Mouse (Mus musculus): ENCODE results near the gene a. TPM values are rescaled to one million over a fixed set of nuclear protein-coding genes. Genes with fewer than 3 reads are reported as not detected.

a gene
- 3.3 and 4.4 TPM in 2 replicates for polyA plus RNA-seq (2014; fragmentation: Nextera tagmentation; extraction: Ambion mirVana)

DNA sequence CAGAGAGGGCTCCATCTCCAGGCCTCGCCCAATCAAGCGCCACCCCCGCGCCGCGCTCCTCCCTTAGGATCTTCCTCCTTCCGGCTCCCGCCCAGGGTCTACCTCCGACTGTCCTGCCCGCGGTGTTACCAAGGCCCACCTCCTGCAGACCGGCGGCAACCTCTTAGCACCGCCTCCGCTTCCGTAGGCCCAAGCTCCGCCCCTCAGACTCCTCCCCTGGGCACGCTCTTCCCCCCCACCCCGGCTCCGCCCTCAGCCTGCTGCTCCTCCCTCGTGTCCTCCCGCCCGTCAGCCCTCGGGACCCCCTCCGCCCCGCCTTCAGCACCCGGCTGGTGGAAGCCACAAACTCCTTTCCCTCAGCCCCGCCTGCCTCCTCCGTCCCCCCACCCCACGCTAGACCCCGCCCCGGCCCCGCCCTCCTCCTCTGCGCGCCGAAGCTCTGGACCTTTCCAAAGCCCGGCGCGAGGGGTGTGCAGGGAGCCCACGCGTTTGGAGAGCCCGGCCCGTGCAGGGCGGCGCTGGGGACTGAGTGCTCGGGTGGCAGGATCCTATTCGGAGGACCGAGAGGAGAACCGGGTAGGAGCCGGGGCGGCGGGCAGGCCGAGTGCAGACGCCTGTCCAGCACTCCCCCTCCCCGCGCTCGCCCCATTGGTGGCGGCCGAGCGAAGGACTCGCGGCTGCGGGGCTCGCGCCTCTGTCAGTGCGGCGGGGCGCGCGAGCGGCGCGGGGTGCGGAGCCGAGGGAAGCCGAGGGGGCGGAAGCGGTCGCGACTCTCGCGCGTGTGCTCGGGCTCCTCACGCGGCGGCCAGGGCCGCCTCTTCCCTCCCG is at the start of gene a, which contains the start of gene Raly:
a (plus strand) TSS at position 747 of the 828 bp plus-strand sequence.
Raly (plus strand) TSS at position 441 of the 828 bp plus-strand sequence.
- ATAC-seq (replicated peaks; ENCODE audit: insufficient number of reproducible peaks, low FRiP score, low TSS enrichment, low read depth) (peak; percentile 97), DNase-seq (ENCODE audit: low spot score) (peak; percentile 99)
- Histone ChIP-seq H3K27me3 (ENCODE audit: control insufficient read depth, insufficient read depth, low read length) (no peaks in the 10 kb centered on the region), H3K9ac (replicated peaks; ENCODE audit: low read length) (peak within 1 kb of the TSS; percentile 98), H3K4me2 (ENCODE audit: low read depth, low read length) (peak within 1 kb of the TSS; percentile 57), H3K36me3 (replicated peaks; ENCODE audit: control insufficient read depth, insufficient read depth, low read depth, low read length) (no peaks in the 10 kb centered on the region), H3K9me3 (replicated peaks; ENCODE audit: control insufficient read depth, low read length) (no peaks in the 10 kb centered on the region), H3K27ac (replicated peaks; ENCODE audit: low read depth, low read length) (peak within 1 kb of the TSS; percentile 90), H3K4me3 (ENCODE audit: low read depth, low read length) (peak within 1 kb of the TSS; percentile 97), H3K4me1 (ENCODE audit: control insufficient read depth, insufficient read depth, low read length) (no peaks in the 10 kb centered on the region)
- WGBS, result under 1% methylated on average over 81 of the region's 89 CpGs

- H3K9ac ChIP-seq (replicated peaks; ENCODE audit: low read length), result no peak overlapping the region
- 34% methylated on average over 10 of the region's 10 CpGs for WGBS
- H3K36me3 ChIP-seq (replicated peaks; ENCODE audit: control insufficient read depth, insufficient read depth, low read depth, low read length), result no peaks in the 10 kb centered on the region
- H3K4me1 ChIP-seq (ENCODE audit: control insufficient read depth, insufficient read depth, low read length), result no peaks in the 10 kb centered on the region
- ATAC-seq (replicated peaks; ENCODE audit: insufficient number of reproducible peaks, low FRiP score, low TSS enrichment, low read depth), result no peak
- no peak overlapping the region for H3K27ac ChIP-seq (replicated peaks; ENCODE audit: low read depth, low read length)
- DNase-seq (ENCODE audit: low spot score), result no peak
- H3K4me3 ChIP-seq (ENCODE audit: low read depth, low read length), result no peak overlapping the region
- no peaks in the 10 kb centered on the region for H3K9me3 ChIP-seq (replicated peaks; ENCODE audit: control insufficient read depth, low read length)
- H3K4me2 ChIP-seq (ENCODE audit: low read depth, low read length), result no peak overlapping the region
- no peaks in the 10 kb centered on the region for H3K27me3 ChIP-seq (ENCODE audit: control insufficient read depth, insufficient read depth, low read length)
These were observed 48.0 kb upstream of the a start for GRCm38 (mm10) chr2:154742911-154743819.

GRCm38 (mm10) chr2:154743915-154744314 is 47.3 kb upstream of the a start:
- Histone ChIP-seq H3K36me3 (replicated peaks; ENCODE audit: control insufficient read depth, insufficient read depth, low read depth, low read length) (no peaks in the 10 kb centered on the region), H3K4me1 (ENCODE audit: control insufficient read depth, insufficient read depth, low read length) (no peaks in the 10 kb centered on the region), H3K4me3 (ENCODE audit: low read depth, low read length) (no peak overlapping the region), H3K27me3 (ENCODE audit: control insufficient read depth, insufficient read depth, low read length) (no peaks in the 10 kb centered on the region), H3K4me2 (ENCODE audit: low read depth, low read length) (no peak overlapping the region), H3K9me3 (replicated peaks; ENCODE audit: control insufficient read depth, low read length) (no peaks in the 10 kb centered on the region), H3K27ac (replicated peaks; ENCODE audit: low read depth, low read length) (no peak overlapping the region), H3K9ac (replicated peaks; ENCODE audit: low read length) (no peak overlapping the region)
- no peak for ATAC-seq (replicated peaks; ENCODE audit: insufficient number of reproducible peaks, low FRiP score, low TSS enrichment, low read depth)
- peak; percentile 15 for DNase-seq (ENCODE audit: low spot score)
- 25% methylated on average over 4 of the region's 4 CpGs for WGBS

- Histone ChIP-seq H3K27me3 (ENCODE audit: control insufficient read depth, insufficient read depth, low read length) (no peaks in the 10 kb centered on the region), H3K9ac (replicated peaks; ENCODE audit: low read length) (no peak overlapping the region), H3K36me3 (replicated peaks; ENCODE audit: control insufficient read depth, insufficient read depth, low read depth, low read length) (no peaks in the 10 kb centered on the region), H3K4me1 (ENCODE audit: control insufficient read depth, insufficient read depth, low read length) (no peaks in the 10 kb centered on the region), H3K4me3 (ENCODE audit: low read depth, low read length) (no peak overlapping the region), H3K4me2 (ENCODE audit: low read depth, low read length) (no peak overlapping the region), H3K27ac (replicated peaks; ENCODE audit: low read depth, low read length) (no peak overlapping the region), H3K9me3 (replicated peaks; ENCODE audit: control insufficient read depth, low read length) (no peaks in the 10 kb centered on the region)
- no peak for DNase-seq (ENCODE audit: low spot score)
- 83% methylated on average over 2 of the region's 2 CpGs for WGBS
- no peak for ATAC-seq (replicated peaks; ENCODE audit: insufficient number of reproducible peaks, low FRiP score, low TSS enrichment, low read depth)
These were observed 42.8 kb upstream of the a start for GRCm38 (mm10) chr2:154748383-154748782.

GRCm38 (mm10) chr2:154749046-154750036 is 41.9 kb upstream of the a start:
- no peak overlapping the region for H3K4me2 ChIP-seq (ENCODE audit: low read depth, low read length)
- peak; percentile 65 for DNase-seq (ENCODE audit: low spot score)

DNA sequence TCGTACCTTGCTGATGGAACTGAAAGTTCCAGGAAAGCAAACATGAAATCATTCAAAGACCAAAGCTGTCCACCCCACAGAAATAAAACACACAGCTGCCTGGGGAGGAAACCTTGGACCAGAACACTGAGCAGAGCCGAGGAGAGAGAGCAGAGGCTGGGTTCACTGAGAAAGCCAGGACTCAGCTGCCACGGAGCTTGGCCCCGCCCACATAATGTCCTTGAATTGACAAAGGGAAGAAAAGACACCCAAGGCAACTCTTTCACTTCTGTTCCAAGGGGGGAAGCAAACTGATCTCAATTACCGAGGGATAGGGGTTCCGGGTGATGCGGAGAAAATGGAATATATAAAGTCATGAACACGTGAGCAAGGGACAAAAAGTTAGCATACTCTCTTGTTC is 39.3 kb upstream of the a start:
- Histone ChIP-seq H3K27ac (replicated peaks; ENCODE audit: low read depth, low read length) (no peak overlapping the region), H3K9me3 (replicated peaks; ENCODE audit: control insufficient read depth, low read length) (no peaks in the 10 kb centered on the region), H3K9ac (replicated peaks; ENCODE audit: low read length) (no peak overlapping the region), H3K36me3 (replicated peaks; ENCODE audit: control insufficient read depth, insufficient read depth, low read depth, low read length) (no peaks in the 10 kb centered on the region), H3K4me3 (ENCODE audit: low read depth, low read length) (no peak overlapping the region), H3K27me3 (ENCODE audit: control insufficient read depth, insufficient read depth, low read length) (no peaks in the 10 kb centered on the region), H3K4me2 (ENCODE audit: low read depth, low read length) (no peak overlapping the region), H3K4me1 (ENCODE audit: control insufficient read depth, insufficient read depth, low read length) (no peaks in the 10 kb centered on the region)
- DNase-seq (ENCODE audit: low spot score) (peak; percentile 24), ATAC-seq (replicated peaks; ENCODE audit: insufficient number of reproducible peaks, low FRiP score, low TSS enrichment, low read depth) (no peak)
- 53% methylated on average over 8 of the region's 8 CpGs for WGBS

More at GRCm38 (mm10) chr2:154749046-154750036, 41.9 kb upstream of the a start:
- Histone ChIP-seq H3K4me1 (ENCODE audit: control insufficient read depth, insufficient read depth, low read length) (no peaks in the 10 kb centered on the region), H3K27me3 (ENCODE audit: control insufficient read depth, insufficient read depth, low read length) (no peaks in the 10 kb centered on the region), H3K9me3 (replicated peaks; ENCODE audit: control insufficient read depth, low read length) (no peaks in the 10 kb centered on the region), H3K27ac (replicated peaks; ENCODE audit: low read depth, low read length) (no peak overlapping the region), H3K4me3 (ENCODE audit: low read depth, low read length) (no peak overlapping the region), H3K9ac (replicated peaks; ENCODE audit: low read length) (no peak overlapping the region), H3K36me3 (replicated peaks; ENCODE audit: control insufficient read depth, insufficient read depth, low read depth, low read length) (no peaks in the 10 kb centered on the region)
- 52% methylated on average over 23 of the region's 23 CpGs for WGBS
- ATAC-seq (replicated peaks; ENCODE audit: insufficient number of reproducible peaks, low FRiP score, low TSS enrichment, low read depth), result no peak

- H3K9me3 ChIP-seq (replicated peaks; ENCODE audit: control insufficient read depth, low read length), result no peaks in the 10 kb centered on the region
- H3K27ac ChIP-seq (replicated peaks; ENCODE audit: low read depth, low read length), result no peak overlapping the region
- no peaks in the 10 kb centered on the region for H3K27me3 ChIP-seq (ENCODE audit: control insufficient read depth, insufficient read depth, low read length)
- no peak overlapping the region for H3K4me3 ChIP-seq (ENCODE audit: low read depth, low read length)
- no peaks in the 10 kb centered on the region for H3K36me3 ChIP-seq (replicated peaks; ENCODE audit: control insufficient read depth, insufficient read depth, low read depth, low read length)
- WGBS, result 88% methylated on average over 2 of the region's 2 CpGs
- no peak for ATAC-seq (replicated peaks; ENCODE audit: insufficient number of reproducible peaks, low FRiP score, low TSS enrichment, low read depth)
- DNase-seq (ENCODE audit: low spot score), result no peak
- no peak overlapping the region for H3K9ac ChIP-seq (replicated peaks; ENCODE audit: low read length)
- no peak overlapping the region for H3K4me2 ChIP-seq (ENCODE audit: low read depth, low read length)
- H3K4me1 ChIP-seq (ENCODE audit: control insufficient read depth, insufficient read depth, low read length), result no peaks in the 10 kb centered on the region
These were observed 37.1 kb upstream of the a start for GRCm38 (mm10) chr2:154754068-154754560.

Data from embryonic facial prominence, embryonic 11.5 days (tissue).